Mouse (Mus musculus) frontal cortex, postnatal 25 days (tissue): ENCODE measurements around the gene Myl6.
"Not testable (repeated sequence)": the region's sequence is repeated elsewhere in the genome, so short reads cannot be mapped to it uniquely, and the experiment has no call there.

Experiments
- DNase-seq, 2 experiments: peaks; one replicate each; pipeline ENCODE4 v3.0.0; 2022; ENCODE audit warnings: low spot score in 2 of 2

Myl6 gene

DNA sequence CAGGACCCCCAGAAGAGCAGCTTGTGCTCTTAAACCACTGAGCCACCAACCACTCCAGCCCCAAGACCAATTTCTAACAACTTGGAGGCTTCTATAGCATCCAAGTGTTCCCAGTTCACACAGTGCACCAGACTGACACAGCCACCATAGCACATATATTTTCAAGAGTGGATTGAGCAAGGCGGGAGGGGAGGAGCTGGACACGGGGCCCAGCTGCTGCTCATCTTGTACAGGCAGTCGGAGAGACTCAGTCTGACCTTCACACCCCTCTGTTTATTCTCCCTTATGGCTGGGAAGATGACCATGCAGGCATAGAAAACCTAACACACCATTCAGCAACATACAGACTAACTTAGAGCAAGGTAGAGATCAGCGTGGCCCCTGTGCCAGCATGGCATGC is 15.9 kb upstream of the Myl6 start:
- no peak for DNase-seq

DNA sequence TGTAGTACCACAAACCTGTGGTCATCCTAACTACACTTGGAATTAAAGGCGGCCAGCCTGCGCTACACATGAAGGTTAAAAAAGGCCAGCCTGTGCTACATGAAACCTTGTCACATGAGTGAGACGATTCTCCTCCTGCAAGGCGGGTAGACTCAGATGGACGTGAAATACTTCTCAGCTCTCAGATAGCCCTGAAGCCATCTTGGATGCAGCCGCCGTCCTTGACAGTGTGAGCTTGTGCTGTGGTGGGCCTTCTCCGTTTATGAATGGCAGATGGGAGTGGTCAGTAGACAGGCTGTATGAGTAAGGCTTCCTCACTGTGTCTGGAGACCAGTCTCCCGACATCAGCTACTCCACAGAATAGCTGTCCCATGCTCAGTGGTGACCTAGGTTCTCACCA is 15.3 kb upstream of the Myl6 start:
- DNase-seq = no peak

DNA sequence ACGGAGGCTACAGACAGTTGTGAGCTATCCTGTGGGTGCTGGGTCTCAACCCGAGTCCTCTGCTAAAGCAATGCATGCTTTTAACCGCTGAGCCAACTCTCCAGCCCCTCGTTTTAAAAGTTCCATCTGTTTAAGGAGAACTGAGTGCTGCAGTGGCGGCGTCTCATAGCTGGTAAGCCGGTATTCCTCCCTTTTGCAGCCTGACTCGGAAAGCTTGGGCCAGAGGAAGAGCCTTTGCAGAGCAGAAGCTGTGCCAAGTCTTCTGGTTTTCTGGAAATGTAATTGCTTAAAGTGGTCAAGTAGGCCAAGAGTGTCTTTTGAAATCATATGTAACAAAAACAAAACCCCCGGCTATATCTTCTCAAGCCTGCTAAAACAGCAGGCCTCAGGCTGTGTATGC is 14.3 kb upstream of the Myl6 start:
- no peak for DNase-seq

DNA sequence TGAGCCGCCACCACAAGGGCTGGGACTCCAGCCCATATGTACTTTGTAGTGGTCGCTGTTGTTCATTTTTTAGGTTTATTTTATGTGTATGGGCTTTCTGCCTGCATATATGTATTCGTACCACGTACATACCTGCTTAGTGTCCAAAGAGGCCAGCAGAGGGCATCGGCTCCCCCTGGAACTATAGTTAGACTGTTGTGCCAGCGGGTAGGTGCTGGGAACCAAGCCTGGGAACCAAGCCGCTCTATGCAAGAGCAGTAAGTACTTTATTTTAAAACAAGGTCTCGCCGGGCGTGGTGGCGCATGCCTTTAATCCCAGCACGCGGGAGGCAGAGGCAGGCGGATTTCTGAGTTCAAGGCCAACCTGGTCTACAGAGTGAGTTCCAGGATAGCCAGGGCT is 12.0 kb upstream of the Myl6 start:
- DNase-seq = no peak

DNA sequence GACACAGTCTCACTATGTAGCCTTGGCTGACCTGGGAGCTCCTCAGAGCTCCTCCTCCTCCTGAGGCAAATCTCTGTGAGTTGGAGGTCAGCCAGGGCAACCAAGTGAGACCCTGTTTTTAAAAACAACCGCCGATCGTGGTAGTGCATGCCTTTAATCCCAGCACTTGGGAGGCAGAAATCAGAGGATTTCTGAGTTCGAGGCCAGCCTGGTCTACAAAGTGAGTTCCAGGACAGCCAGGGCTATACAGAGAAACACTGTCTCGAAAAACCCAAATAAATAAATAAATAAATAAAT is 11.4 kb upstream of the Myl6 start:
- DNase-seq = not testable (repeated sequence)

DNA sequence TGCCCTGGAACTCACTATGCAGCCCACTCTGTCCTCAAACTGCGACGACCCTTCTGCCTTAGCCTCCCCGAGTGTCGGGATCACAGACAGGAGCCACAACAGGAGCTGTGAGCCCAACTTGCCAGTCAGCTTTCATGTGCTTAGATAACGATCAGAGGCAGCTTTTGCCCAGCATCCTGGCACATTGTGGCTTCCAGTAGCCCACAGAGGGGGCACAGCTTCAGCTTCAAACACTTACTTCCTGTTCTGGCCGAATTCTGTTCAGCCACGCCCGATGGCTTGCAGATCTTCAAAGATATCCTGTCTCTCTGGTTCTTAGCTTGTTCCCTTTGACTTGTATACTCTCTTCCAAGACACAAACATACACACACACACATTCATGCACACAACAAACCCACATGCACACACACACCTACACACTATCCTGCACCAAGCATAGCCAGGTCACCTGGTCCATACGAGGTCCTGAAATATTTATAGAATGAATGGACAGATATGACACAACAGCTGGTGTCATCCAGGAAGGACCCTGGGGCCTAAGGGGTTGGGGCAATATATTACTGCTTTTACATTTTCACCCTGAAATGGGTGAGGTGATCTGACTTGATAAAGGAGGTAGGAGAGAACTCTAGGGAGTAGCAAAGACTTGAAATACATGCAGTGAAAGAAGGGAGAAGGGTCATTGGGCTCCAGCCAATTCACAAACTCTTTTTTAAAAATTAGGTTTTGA is 10.9 kb upstream of the Myl6 start:
- no peak for DNase-seq

DNA sequence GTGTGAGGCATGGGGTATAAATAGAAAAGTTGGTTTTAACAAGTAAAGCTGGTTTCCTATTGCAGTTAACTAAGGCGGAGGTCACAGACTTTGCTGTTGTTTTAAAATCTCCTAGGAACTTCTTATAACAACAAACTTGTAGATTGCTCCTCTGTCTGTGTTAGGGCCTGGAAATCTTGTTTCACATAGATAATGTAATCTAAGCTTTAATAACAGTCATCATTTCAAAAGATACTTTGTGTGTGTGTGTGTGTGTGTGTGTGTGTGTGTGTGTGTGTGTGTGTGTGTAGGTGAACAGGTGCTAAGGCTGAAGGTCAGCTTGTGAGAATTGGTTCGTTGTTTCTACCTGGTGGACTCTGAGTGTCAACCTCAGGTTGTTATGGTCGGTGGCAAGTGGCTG is 10.1 kb upstream of the Myl6 start:
- no peak for DNase-seq

DNA sequence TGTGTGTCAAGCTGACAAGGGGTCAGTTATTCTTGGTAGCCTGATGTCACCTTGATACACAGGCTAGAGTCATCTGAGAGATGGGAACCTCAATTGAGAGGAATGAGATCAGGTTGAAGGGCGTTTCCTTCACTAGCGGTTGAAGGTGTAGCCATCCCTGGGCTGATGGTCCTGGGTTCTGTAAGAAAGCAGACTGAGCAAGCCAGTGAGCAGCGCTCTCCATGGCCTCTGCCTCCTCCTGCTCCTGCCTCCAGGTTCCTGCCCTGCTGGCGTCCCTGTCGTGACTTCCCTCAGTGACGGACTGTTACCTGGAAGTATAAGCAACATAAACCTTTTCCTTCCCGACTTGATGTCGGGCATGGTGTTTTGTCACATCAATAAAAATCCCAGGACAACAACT is 9.6 kb upstream of the Myl6 start:
- DNase-seq = no peak

DNA sequence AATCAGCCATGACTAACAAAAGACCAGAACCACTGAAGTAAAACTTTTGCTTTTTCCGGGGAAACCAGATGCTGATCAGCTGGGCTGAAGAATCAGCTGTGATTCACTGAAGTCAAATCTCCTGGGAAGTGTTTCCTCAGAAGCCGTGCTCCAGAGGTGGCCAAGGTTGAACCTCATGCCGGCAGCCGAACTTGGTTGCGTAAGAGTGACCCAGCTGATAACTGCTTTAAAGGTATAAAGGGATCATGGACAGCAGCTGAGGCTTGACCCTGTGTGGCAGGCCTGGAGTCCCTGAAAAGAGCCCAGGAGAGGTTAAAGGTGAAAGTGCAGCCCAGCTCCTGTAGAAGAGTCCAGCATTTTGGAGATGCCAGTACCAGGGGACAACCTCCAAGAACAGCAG is 8.4 kb upstream of the Myl6 start:
- no peak for DNase-seq

DNA sequence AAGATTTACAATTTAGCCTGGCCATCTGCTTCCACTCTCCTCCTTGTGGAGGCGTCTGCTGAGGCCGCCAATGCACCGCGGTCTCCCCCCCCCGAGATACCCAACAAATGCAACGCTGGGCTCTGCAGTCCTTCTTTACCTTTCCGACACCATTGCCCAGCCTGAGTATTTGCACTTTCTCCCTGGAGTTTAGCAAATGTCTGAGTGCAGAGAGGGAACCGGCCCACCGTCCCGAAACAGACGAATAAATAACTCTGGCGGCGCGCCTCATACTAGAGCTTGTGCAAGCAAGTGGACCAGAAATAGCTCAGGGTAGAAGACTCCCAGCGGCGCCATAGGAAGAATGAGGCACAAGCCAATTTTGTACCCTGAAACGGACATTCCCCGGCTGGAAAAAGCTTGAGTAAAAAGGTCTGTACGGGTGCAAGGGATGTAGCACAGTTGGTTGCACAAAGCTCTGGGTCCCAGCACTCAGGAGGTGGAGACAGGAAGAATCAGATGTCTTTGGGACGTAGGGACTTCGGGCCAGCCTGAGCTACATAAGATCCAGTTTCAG is 5.2 kb upstream of the Myl6 start:
- DNase-seq = peak; percentile 50 to 54

DNA sequence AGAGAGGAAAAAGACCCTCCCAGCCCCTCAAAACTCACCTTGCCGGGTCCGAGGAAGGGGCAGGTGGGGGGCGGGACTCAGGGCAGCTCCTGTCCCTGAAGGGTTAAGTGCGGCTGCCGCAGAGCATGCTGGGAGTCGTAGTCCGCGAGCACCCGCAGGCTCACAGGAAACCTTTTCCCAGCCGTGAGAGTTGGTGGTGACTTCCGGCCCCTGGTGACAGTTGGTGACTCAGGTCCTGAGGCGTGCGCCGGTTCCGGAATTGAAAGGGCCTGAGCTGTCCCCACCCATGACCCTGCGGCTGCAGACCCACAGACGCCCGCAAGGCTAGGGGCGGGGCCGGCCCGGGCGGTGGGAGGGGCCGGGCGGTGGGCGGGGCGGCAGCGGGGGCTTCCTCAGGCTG is 4.6 kb upstream of the Myl6 start, which contains the start of gene Myl6b:
TSS of gene Myl6b (minus strand) at position 96 of the 400 bp plus-strand sequence.
- DNase-seq = peak; percentile 92 to 93

DNA sequence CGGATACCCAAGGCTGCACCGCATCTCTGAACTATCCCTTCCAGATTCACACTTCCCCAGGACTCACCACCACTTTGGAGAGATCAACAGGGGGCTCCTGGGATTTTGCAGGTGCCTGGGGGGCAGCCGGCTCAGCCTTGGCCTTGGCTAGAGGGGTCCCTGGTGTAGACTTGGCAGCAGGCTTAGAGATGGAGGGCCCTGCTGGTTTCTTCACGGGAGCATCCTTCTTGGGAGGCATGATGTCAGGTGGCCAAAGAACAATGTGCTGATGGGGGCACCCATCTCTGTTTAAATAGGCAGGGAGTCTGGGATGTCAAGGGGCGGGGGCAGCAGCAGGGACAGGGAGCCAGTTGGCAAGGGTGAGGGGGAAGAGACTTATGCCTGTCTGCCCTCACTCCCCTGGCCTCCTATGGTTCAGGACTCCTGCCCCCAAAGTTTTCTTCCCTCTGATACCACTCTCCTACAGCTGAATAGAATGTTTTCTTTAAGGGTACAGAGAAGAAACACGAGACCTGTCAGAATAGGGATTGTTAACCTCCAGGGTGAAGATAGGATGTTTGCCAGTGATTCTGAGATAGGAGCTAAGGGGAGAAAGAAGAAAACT is 3.3 kb upstream of the Myl6 start:
- no peak for DNase-seq

DNA sequence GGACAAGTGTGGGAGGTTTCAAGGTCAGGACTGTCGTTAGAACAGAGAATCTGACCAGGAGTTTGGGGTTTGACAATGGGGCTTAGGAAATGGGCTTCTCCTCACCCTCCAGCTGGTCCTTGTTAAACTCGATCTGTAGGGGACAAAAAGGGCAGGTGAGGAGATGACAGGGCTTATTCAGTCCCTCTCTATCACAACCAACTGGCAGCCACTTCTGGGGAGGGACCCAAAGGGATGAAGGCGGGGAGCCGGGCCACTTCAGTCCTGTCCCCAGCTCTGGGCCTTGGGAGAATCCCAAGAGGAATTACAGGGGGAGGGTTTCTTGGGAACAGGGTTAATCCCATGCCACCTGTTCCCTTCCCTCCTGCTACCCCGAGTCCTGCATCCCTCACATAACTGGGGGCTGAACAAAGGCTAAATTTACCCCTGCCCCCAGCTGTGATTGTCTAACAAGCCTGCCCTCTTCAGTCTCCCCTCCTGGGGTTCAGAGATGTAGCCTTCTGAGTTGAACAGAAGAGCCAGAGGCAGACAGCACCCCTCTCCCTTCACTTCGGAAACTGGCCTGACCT is 2.6 kb upstream of the Myl6 start:
- no peak for DNase-seq

DNA sequence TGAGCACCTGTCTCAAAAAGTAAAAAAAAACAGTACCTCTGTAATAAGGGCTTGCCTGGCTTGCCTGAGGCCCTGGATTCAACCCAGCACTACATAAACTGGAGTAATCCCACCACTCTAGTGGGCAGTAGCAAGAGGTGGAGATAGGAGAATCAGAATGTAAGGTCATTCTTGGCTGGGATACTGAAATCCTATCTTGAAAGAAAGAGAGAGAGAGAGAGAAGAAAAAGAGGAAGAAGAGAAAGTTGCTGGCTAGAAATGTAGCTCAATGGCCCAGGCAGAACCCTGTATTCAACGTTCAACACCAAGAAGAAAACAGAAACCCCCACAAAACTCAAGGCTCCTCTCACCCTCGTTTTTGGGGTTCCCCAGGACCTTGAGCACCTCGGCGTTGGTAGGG is 2.0 kb upstream of the Myl6 start:
- DNase-seq = no peak

DNA sequence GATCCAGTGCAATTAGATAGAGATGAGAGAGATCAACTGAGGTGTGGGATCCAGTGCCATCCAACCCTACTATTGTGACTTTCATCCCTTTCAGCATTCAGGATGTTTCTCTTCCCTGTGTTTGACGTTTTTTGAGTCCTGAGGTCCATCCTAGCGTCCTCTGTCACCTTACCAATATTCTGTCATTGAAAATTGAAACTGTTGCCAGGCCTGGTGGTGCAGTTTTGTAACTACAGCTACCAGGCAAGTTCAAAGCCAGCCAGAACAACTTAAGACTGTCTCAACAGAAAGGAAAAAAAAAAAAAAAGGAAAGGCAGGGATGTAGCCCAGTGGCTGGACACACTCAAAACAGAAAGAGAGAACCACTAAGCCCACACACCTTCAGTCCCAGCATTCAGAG is 1.3 kb upstream of the Myl6 start:
- DNase-seq = no peak

DNA sequence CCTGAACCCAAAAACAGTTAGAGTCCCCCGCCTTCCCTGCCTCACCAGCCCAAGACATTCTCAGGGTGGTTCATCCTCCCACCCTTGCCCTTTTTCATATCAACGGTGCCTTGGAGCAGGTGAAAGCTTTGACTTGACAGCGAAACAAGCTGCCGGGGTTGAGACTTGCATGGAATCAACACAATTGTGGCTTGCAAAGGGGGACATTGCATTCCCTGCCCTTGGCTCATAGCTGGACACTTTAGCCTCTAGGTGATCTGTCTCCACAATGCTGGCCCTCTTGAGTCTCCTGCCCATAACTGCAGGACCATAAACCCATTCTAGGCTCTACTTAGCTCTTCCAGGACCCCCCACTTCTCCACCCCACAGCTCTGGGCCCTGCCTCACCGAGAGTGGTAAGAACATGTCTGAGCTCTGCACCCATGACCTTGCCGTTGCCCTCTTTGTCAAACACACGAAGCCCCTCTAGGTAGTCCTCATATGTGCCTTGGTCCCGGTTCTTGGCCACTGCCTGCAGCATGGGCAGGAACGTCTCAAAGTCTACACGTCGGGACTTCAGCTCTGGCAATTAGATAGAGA is 811 bp upstream of the Myl6 start:
- DNase-seq = no peak

DNA sequence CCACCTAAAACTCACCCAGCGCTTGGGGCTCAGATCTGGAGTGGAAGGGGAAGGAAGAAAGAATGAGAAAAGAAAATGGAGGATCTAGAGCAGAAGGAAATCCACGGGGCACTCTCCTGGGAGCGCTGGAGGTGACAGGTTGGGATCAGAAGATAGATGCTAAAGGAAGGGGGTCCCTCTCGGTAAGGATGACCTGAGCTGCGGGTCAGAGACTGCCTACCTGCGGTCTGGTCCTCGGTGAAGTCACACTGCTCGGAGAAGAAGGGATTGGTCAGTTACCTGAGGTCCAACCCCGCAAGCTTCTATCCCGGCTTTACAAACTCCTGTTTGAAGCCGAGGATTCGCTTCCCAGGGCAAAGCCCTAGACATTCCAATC is 638 bp downstream of the Myl6 start:
- DNase-seq = peak in 1 of 2 experiments; percentile 30

DNA sequence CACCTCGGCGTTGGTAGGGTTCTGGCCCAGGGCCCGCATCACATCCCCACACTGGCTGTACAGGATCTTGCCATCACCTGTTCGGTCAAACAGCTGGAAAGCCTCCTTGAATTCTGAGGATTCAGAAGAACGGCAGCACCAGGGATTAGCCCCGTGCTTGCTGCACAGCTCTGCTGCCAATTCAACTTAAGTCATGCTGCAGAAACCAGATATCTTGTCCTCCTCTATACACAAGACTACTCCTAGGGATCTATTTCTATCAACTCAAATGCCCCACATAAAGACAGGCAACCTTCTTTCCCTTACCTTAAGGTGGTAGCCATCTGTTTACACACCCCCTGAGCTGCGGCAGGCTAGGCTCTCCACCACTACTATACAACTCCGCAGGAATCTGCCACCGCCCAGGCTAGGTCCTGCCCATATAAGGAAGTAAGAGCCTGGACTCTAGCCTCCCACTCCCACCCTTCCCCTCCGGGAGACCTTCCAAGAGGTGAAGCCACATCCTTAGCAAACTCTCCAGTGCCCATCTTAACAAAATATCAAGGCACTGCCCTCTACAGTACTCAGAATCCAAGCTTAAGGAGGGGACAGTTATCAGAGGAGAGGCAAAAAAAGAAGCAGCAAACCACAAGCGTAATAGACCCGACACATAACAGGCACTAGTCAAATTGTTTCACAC is 1.2 kb downstream of the Myl6 start:
- peak in 1 of 2 experiments; percentile 57 for DNase-seq

DNA sequence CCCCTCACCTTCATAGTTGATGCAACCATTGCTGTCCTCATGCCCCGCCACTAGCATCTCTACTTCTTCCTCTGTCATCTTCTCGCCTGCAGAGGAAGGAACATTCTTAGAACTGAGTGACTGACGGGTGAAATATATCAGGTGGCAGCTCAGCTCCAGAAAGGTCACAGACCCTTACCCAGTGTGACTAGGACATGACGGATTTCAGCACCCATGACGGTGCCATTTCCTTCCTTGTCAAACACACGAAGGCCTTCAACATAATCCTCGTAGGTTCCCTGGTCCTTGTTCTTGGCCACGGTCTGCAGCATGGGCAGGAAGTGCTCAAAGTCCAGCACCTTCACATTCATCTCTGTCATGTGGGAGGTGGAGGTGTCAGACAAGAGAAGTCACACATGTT is 1.9 kb downstream of the Myl6 start:
- not testable (repeated sequence) for DNase-seq

DNA sequence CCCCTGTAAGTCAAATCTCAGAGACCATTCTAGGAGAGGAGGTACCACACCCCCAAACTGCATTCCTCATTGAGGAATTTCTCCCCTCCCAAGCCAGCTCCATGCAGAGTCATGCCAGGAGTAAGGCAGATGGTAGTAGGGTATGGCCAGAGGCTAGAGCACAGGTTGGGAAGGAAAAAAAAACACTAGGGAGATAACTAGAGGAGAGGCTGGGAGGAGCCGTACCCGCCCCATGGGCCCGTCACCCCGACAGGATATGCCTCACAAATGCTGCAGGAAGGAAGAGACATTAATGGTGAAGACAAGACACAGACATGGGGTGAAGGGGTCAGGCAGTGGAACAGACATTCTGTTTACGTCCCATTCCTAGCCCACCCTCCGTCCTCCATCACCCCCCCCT is 2.5 kb downstream of the Myl6 start:
- no peak for DNase-seq

DNA sequence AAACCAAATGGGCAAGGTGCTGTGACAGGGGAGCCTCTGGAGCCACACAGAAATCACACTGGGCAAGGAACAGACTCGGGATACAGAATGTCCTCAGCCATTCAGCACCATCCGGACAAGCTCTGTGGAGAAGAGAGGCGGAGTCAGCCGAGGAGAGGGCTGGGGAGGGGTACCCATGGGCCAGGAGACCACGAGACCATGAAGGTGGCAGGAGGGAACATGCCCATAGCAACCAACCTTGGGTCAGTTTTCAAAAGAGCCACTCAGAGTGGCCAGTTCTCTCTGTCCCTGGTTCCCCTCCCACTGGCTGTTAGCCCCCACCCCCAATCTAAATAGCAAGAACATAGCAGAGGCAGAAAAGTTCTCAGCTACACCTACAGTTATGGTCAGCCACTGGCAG is 3.0 kb downstream of the Myl6 start:
- DNase-seq = no peak

DNA sequence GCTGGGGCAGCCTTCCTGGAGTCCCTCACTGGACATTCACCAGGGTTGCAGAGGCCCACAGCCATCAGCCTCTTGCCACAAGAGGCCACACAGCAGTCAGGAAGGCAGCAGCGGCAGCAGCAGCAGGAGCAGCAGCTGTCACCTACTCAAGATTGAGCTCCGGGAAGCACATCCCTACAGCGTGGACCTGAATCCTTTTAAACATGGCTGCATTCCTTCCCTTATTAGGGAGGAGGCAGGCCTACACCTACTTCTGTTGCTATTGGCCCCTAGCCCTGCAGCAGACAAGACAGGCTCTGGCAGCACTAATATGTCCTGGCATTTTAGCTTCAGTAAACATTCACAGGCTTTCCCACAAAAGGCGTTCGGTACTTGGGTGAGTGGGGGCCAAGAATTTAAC is 3.7 kb downstream of the Myl6 start:
- no peak for DNase-seq
